Mouse (Mus musculus): ENCODE data around the gene Cpne8.

DNA sequence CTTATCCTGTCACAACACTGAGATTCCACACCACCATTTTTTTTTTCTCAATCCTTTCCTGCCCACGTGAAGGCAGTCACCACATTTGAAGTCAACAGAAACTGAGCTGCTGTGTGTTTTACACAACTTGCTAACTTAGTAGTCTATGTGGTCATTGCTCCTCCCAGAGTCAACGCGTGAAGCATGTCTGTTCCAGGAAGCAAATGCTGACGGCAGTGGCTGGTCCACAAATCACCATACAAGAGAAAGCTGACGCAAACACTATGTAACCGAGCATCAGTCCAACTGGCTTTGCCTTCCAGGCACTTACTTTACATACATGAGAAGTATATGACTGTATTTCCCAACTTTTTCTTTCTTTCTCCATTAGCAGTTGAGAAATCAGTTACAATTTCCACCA, 12.3 kb downstream of the Cpne8 start:
- no peak for TF ChIP-seq CTCF (IDR thresholded peaks at IDR 0.05; ENCODE audit: low read depth)
- no peak for TF ChIP-seq EP300 (optimal IDR thresholded peaks at IDR 0.05)
